In genomic region chr11:76285431-76286075, GRCm38 (mm10) we compare ENCODE assay signal across 8 mouse cellular contexts. TPM values are rescaled to one million over a fixed set of nuclear protein-coding genes. Genes with fewer than 3 reads are reported as not detected.
DNase-seq lines count a peak whose midpoint lies in the region; ATAC-seq lines count a peak whose summit lies in the region.

No protein-coding gene starts in this region.

- peaks cover 6% of the 10 kb centered on the region; the same call in 1 of the 2 replicates for H3K36me3 ChIP-seq in embryonic facial prominence, embryonic 14.5 days (ENCODE audit: control insufficient read depth, insufficient read depth, low read length)
- no peaks in the 10 kb centered on the region for H3K36me3 ChIP-seq in kidney, embryonic 16.5 days (ENCODE audit: insufficient read depth, low read length)
- H3K36me3 ChIP-seq in liver, embryonic 11.5 days (ENCODE audit: control insufficient read depth, insufficient read depth, low read length), result no peaks in the 10 kb centered on the region

- H3K4me1 ChIP-seq in embryonic facial prominence, embryonic 14.5 days (ENCODE audit: control insufficient read depth, insufficient read depth, low read length), result peaks cover 36% of the 10 kb centered on the region
- H3K4me1 ChIP-seq in kidney, embryonic 16.5 days (ENCODE audit: insufficient read depth, low read length), result peaks cover 52% of the 10 kb centered on the region
- H3K4me1 ChIP-seq in liver, embryonic 11.5 days (replicated peaks; ENCODE audit: control insufficient read depth, insufficient read depth, low read length), result peaks cover 14% of the 10 kb centered on the region

- ATAC-seq in embryonic facial prominence, embryonic 14.5 days (ENCODE audit: low read depth), result no peak
- ATAC-seq in kidney, embryonic 16.5 days (ENCODE audit: low FRiP score, low TSS enrichment), result no peak
- ATAC-seq in liver, embryonic 11.5 days (replicated peaks; ENCODE audit: low FRiP score), result no peak

- no peak overlapping the region for H3K4me3 ChIP-seq in embryonic facial prominence, embryonic 14.5 days (ENCODE audit: low read depth, low read length)
- H3K4me3 ChIP-seq in kidney, embryonic 16.5 days (ENCODE audit: low read length), result no peak overlapping the region
- no peak overlapping the region for H3K4me3 ChIP-seq in liver, embryonic 11.5 days (ENCODE audit: low read depth, low read length)

- no peak overlapping the region for H3K9ac ChIP-seq in embryonic facial prominence, embryonic 14.5 days (ENCODE audit: low read depth, low read length)
- no peak overlapping the region for H3K9ac ChIP-seq in kidney, embryonic 16.5 days (replicated peaks; ENCODE audit: low read length)
- no peak overlapping the region for H3K9ac ChIP-seq in liver, embryonic 11.5 days (ENCODE audit: low read depth, low read length)

- WGBS in embryonic facial prominence, embryonic 14.5 days, result 34% methylated on average over 7 of the region's 7 CpGs
- WGBS in kidney, embryonic 16.5 days, result 27% methylated on average over 7 of the region's 7 CpGs
- WGBS in liver, embryonic 11.5 days, result 47% methylated on average over 7 of the region's 7 CpGs

- no peaks in the 10 kb centered on the region for H3K27me3 ChIP-seq in embryonic facial prominence, embryonic 14.5 days (replicated peaks; ENCODE audit: control insufficient read depth, insufficient read depth, low read length)
- H3K27me3 ChIP-seq in kidney, embryonic 16.5 days (ENCODE audit: insufficient read depth, low read length), result no peaks in the 10 kb centered on the region
- no peaks in the 10 kb centered on the region for H3K27me3 ChIP-seq in liver, embryonic 11.5 days (replicated peaks; ENCODE audit: control insufficient read depth, insufficient read depth, low read length)

- no peak overlapping the region for H3K4me2 ChIP-seq in embryonic facial prominence, embryonic 14.5 days (ENCODE audit: low read depth, low read length)
- H3K4me2 ChIP-seq in kidney, embryonic 16.5 days (replicated peaks; ENCODE audit: low read depth, low read length), result no peak overlapping the region
- H3K4me2 ChIP-seq in liver, embryonic 11.5 days, result no peak overlapping the region

- peak; percentile 50 for DNase-seq in gastrocnemius, adult 18-20 months (ENCODE audit: low spot score)
- no peak for DNase-seq in gastrocnemius, postnatal 10 days
- peak; percentile 80 for DNase-seq in 416B (ENCODE audit: low read depth)
- peak; percentile 66 for DNase-seq in embryonic facial prominence, embryonic 14.5 days (ENCODE audit: low spot score)
- DNase-seq in liver, embryonic 11.5 days (ENCODE audit: low spot score), result no peak
- no peak for DNase-seq in thymus, postnatal 0 days (ENCODE audit: low spot score)
- no peak for DNase-seq in embryo, embryonic 9.5 days (ENCODE audit: extremely low spot score)

- no peaks in the 10 kb centered on the region for H3K9me3 ChIP-seq in embryonic facial prominence, embryonic 14.5 days (ENCODE audit: control insufficient read depth, low read length)
- no peaks in the 10 kb centered on the region; the same call in 1 of the 2 replicates for H3K9me3 ChIP-seq in kidney, embryonic 16.5 days (ENCODE audit: low read length)
- no peaks in the 10 kb centered on the region for H3K9me3 ChIP-seq in liver, embryonic 11.5 days (ENCODE audit: control insufficient read depth, low read length)

- H3K27ac ChIP-seq in embryonic facial prominence, embryonic 14.5 days (replicated peaks; ENCODE audit: low read depth, low read length), result no peak overlapping the region
- H3K27ac ChIP-seq in kidney, embryonic 16.5 days (ENCODE audit: low read length), result peak overlapping the region; percentile 17; the same call in 1 of the 2 replicates
- H3K27ac ChIP-seq in liver, embryonic 11.5 days (ENCODE audit: low read depth, low read length), result no peak overlapping the region

RNA-seq across cellular contexts. Expression of gene Glod4, which starts 42.0 kb away (rescaled TPM):
- 10 to 100 TPM; 25.5 to 27.8 TPM for total RNA-seq in gastrocnemius, adult 18-20 months (2021)
- 10 to 100 TPM; 34.3 to 46.2 TPM for total RNA-seq in gastrocnemius, postnatal 10 days (2021)
- 129 and 133 TPM in 2 replicates for polyA plus RNA-seq in embryonic facial prominence, embryonic 14.5 days (2014; fragmentation: Nextera tagmentation; extraction: Ambion mirVana)
- polyA plus RNA-seq in kidney, embryonic 16.5 days (2015; fragmentation: Nextera tagmentation; extraction: Ambion mirVana), result 136 and 142 TPM in 2 replicates
- polyA plus RNA-seq in liver, embryonic 11.5 days (2014; fragmentation: Nextera tagmentation; extraction: Ambion mirVana), result 137 and 144 TPM in 2 replicates
- polyA plus RNA-seq in thymus, postnatal 0 days (2015; fragmentation: Nextera tagmentation; extraction: Ambion mirVana), result 105 and 108 TPM in 2 replicates

RNA-seq across cellular contexts. Expression of gene Mrm3, which starts 42.0 kb away (rescaled TPM):
- total RNA-seq in gastrocnemius, adult 18-20 months (2021), result 10 to 100 TPM; 11.1 to 16.6 TPM
- total RNA-seq in gastrocnemius, postnatal 10 days (2021), result 10 to 100 TPM; 12.8 to 13.2 TPM
- polyA plus RNA-seq in embryonic facial prominence, embryonic 14.5 days (2014; fragmentation: Nextera tagmentation; extraction: Ambion mirVana), result 21.1 and 23.8 TPM in 2 replicates
- polyA plus RNA-seq in kidney, embryonic 16.5 days (2015; fragmentation: Nextera tagmentation; extraction: Ambion mirVana), result 28.7 and 29.1 TPM in 2 replicates
- 36.3 and 37.0 TPM in 2 replicates for polyA plus RNA-seq in liver, embryonic 11.5 days (2014; fragmentation: Nextera tagmentation; extraction: Ambion mirVana)
- 24.5 and 26.6 TPM in 2 replicates for polyA plus RNA-seq in thymus, postnatal 0 days (2015; fragmentation: Nextera tagmentation; extraction: Ambion mirVana)

Comparison
In these comparisons a context has a peak if more than half of its experiments do, and no peak if none do; other contexts are left out.
1. DNase-seq: peak in gastrocnemius, adult 18-20 months (single experiment), 416B (single experiment) and embryonic facial prominence, embryonic 14.5 days (single experiment); none in gastrocnemius, postnatal 10 days (single experiment), liver, embryonic 11.5 days (single experiment), thymus, postnatal 0 days (single experiment) and embryo, embryonic 9.5 days (single experiment).